Mouse (Mus musculus) v-Abl transformed pro-B cells (cell line): Measurements from ENCODE around the gene Trarg1.

Experiments used
- in situ Hi-C, 2 experiments: fragments of 400-800 bp; cut with MboI; formaldehyde crosslinking; loops; one replicate each; pipeline ENCODE4 v1.15.1; 2025; ENCODE audit not compliant: unreplicated experiment in 2 of 2

Gene Trarg1

DNA sequence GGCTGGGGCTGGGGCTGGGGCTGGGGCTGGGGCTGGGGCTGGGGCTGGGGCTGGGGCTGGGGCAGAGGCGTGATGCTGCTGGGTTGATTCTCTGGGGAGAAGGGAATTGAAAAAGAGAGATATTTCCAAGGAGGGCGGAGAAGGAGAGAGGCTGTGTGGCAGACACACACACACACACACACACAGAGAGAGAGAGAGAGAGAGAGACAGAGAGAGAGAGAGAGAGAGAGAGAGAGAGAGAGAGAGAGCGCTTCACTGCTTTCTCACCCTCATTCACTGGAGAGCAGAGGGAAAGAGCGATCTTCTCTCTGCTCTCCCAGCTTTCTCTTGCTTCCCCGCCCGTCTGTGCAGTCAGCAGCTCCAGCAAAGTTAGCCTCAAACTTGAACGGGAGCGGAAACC is at the start of gene Trarg1:
Trarg1 (plus strand) TSS at position 301 of the 400 bp plus-strand sequence.
- in situ Hi-C loops, result loop anchor here (5.0 kb wide), 2 partner anchors 83 to 213 kb away; partner anchors contain the start of gene Gosr1 (in 2 of the 2)

- in situ Hi-C loops, result no loop called here
Measured at GRCm38 (mm10) chr11:76630023-76630422, 49.6 kb upstream of the Trarg1 start.

GRCm38 (mm10) chr11:76630487-76630886 is 49.1 kb upstream of the Trarg1 start:
- in situ Hi-C loops, result no loop called here

DNA sequence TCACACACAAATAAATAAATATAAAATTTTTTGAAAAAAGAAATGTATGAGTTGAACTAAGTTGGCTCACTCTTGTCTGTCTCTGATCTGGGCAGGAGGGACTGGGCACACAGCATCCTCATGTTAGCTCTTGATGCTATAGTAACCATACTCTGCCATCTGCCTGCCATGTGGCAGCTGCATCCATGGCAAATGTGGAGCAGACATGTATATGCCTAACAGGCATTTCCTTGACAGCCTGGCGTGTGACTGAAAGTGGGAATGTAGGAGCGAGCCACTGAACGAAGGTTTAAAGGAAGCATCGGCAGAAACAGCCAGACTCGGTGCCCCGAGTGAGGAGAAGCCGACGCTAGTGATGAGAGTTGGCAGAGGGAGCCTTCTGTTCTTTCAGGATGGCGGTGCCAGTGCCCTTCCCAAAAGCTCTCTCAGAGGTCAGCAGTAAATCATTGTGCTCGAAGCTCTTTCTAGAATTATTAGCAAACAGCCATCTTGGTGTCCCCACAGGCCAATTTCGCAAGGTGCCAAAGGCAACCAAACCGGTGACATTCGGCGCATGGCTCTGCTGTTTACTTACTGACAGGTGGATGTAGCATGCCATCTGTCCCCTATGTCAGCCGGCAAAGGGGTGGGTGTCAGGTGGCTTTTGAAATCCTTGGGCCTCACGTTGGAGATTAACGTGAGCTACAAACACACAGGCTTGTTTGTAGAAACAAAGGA is 40.2 kb upstream of the Trarg1 start:
- in situ Hi-C loops, result no loop called here

DNA sequence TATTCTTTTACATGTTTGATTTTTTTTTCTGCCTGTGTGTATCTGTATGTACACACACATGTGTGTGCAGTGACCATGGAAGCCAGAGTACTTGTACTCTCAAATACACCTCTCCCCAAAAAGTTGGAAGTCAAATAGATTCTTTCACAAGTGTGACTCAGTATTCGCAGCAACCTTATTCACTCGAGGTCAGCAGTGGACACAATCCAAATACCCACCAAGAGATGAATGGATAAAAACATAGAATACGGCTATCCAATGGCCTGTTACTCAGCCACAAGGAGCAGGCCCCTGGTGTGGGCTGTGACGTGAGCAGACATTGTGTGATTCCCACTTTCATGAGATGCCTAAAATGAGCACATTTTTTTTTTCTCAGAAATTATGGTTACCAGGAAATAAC is 39.4 kb upstream of the Trarg1 start:
- in situ Hi-C loops, result loop anchor here (10.0 kb wide), 1 partner anchor 95 kb away; no protein-coding TSS in a partner anchor

- in situ Hi-C loops, result loop anchor here (10.0 kb wide), 1 partner anchor 99 kb away; no protein-coding TSS in a partner anchor
Measured at GRCm38 (mm10) chr11:76644257-76644656, 35.4 kb upstream of the Trarg1 start.

DNA sequence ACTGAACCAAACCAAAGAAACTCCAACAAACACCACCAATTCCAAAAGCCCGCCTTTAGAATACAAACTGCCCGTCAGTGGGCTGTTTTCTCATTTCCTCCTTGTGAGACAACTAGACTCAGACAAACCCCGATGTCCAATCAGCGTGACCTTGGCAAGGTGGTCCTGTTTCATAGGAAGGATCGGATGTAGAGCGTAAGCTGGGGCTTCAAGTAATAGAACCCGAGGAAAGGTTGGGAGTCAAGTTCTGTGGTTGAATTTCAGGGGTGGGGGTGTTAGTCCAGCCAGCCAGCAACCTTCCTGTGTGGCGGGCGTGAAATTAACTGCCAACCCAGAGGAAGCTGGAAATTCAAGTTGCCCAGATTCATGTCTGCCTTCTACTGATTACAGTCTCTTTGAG is 34.6 kb upstream of the Trarg1 start:
- in situ Hi-C loops, result loop anchor here (5.0 to 10.0 kb wide), 2 partner anchors 100 to 193 kb away; no protein-coding TSS in a partner anchor

DNA sequence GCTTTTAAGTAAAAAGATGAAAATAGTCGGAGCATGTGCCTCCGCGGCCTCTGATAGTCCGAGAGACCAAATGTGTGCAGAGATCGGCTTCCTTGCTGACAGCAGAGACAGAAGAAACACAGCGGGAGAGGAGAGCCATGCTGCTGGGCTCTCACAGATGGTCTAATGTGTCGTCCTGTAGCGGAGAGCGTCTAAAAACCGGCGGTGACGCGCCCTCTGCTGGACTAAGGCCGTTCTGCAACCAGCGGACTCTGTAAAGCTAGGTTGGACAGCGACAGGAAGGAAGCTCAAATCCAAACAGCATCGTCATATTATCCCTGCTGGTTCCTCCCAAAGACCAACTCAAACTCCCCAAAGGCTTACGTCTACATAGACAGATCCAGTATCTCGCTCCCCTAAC is 33.7 kb upstream of the Trarg1 start:
- in situ Hi-C loops, result loop anchor here (5.0 to 10.0 kb wide), 2 partner anchors 101 to 194 kb away; no protein-coding TSS in a partner anchor

DNA sequence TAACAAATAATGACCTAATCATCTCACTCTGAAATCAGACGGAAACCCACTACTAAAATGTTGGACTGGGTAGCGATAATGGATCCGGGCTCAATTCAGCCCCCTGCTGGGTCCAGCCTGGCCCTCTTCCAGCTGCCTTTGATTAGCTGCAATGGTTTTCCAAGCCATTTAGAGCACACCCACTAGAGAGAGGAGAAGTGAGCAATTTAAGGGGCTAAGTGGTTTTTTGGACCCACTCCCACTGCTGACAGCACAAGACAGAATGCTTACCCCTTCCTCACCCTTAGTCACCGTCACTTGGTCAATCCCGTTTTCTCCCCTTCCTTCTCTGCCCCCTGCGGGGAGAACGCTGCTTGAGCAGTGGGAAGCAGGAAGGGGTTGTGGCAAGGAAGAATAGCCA is 32.5 kb upstream of the Trarg1 start:
- in situ Hi-C loops, result loop anchor here (5.0 to 10.0 kb wide), 2 partner anchors 102 to 195 kb away; no protein-coding TSS in a partner anchor

GRCm38 (mm10) chr11:76647500-76647899 is 32.1 kb upstream of the Trarg1 start:
- in situ Hi-C loops, result loop anchor here (5.0 to 10.0 kb wide), 2 partner anchors 103 to 195 kb away; no protein-coding TSS in a partner anchor

DNA sequence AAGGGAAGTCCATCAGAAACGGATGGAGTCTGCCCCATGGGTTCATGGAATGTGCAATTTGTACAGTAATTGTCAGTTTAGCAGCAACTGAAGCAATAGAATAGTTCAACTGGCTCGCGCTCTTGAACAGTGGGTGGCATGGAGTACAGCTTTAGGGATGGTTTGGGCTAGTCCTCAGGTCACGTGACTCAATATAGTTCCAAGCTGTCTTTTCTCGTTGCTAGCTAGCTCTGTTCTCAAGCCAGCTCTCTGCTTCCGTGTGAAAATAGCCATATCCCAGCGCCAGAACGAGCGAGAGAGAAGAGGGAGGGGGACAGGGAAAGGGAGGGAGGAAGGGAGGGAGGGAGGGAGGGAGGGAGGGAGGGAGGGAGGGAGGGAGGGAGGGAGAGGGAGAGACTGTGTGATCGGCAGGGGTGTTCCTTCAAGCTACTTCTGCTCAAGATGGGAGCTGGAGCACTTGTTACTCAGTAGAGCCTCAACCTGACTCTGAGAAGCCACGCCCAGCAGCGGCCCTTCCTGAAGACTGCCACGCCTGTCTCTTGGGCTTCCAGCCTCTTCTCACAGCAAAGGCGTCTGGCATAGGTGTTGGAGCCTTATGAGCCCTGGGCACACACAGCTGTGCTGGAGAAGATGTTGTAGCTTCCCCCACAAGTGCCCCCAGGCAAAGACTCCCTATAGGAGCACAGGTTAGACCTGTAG is 28.6 kb upstream of the Trarg1 start:
- in situ Hi-C loops, result loop anchor here in 1 of 2 experiments (10.0 kb wide), 1 partner anchor 444 kb away; no protein-coding TSS in a partner anchor

DNA sequence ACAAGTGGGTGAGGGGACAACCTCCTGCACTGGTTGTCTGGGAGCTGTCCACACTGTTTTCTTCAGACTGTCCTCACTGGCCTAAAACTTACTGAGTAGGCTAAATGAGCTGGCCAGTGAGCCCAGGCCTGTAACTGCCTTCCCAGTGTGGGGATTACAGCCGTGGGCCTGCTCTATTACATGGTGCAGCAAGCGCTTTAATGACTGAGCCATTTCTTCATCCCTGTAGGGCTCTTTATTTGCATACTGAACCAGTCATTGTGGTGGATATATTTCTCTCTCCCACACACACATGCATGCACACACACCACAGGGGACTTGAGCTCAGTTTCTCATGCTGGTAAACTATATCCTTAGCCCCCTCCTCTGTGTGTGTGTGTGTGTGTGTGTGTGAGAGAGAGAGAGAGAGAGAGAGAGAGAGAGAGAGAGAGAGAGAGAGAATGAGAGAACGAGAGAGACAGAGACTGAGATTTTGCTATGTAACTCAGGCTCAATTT is 26.7 kb upstream of the Trarg1 start:
- in situ Hi-C loops, result loop anchor here in 1 of 2 experiments (10.0 kb wide), 1 partner anchor 442 kb away; no protein-coding TSS in a partner anchor

GRCm38 (mm10) chr11:76655106-76655505 is 24.5 kb upstream of the Trarg1 start:
- in situ Hi-C loops, result loop anchor here in 1 of 2 experiments (10.0 kb wide), 1 partner anchor 440 kb away; no protein-coding TSS in a partner anchor

GRCm38 (mm10) chr11:76657450-76657970 is 22.1 kb upstream of the Trarg1 start:
- in situ Hi-C loops, result loop anchor here in 1 of 2 experiments (10.0 kb wide), 1 partner anchor 437 kb away; no protein-coding TSS in a partner anchor

- in situ Hi-C loops, result loop anchor here in 1 of 2 experiments (10.0 kb wide), 1 partner anchor 435 kb away; no protein-coding TSS in a partner anchor
Measured at GRCm38 (mm10) chr11:76659138-76659930, 20.3 kb upstream of the Trarg1 start.

- in situ Hi-C loops, result no loop called here
Measured at GRCm38 (mm10) chr11:76661790-76662468, 17.7 kb upstream of the Trarg1 start.

- in situ Hi-C loops, result no loop called here
Measured at GRCm38 (mm10) chr11:76666002-76666649, 13.5 kb upstream of the Trarg1 start.

- in situ Hi-C loops, result no loop called here
Measured at GRCm38 (mm10) chr11:76667807-76668206, 11.8 kb upstream of the Trarg1 start.
